Mouse (Mus musculus): Measurements from ENCODE around the gene Serpina6. TPM values are rescaled to one million over a fixed set of nuclear protein-coding genes. Genes with fewer than 3 reads are reported as not detected.

Serpina6 gene
- not detected for total RNA-seq (2023)

DNA sequence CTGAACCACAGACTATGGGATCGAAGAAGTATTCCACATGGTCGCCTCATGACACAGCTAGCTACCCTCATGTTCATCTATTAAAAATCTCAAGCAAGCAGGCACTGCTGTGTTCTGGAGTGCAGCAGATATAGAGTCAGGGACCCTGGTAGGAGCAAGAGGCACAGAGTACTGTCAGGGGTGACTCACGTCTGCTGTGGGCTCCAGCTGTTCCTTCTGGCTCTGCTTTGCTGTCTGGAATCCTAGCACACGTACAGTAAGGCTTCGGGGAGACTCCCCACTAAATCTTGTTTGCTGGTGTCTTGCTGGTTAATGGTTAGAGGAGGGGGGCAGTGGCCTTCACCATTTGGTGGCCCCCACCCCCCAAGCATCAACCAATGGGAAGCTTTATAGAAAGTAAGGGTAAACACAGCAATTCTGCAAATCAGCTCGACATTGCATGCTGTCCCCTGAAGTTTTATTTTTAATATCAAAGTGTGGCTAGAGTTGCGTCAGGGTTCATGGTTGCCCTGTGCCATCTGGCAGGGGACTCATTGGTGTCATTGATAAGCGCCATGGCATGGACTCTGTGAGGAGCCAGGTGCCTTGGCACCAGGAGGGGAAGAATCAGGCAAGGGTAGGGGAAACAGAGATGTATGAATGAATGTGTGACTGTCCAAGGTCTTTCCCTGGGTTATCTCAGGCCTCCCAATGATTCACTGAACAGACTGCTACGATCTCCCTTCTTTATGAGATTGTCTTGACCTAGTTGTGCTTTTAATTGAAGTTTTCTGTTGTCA lies at the start of gene Serpina6:
Serpina6 (minus strand) TSS at position 365 of the 779 bp plus-strand sequence.

DNA sequence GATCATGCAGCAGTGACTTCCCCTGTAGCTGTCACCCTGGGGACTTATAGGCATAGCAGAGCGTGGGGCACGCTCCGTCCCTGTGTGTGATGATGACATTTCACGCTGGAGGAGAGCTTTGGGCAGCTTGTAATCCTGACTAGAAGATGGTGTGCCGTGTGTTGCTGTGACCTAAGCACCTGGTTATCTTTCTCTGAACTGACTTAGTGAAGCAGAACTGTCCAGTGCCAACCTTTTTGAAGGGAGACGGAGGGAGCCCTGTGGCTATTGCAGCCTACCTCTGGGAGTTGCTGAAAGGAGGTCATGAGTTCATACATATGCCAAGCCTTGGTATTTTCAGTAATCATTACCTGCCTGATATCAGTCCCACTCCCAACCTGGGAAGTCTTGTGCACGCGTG lies 38.4 kb upstream of the Serpina6 start, which contains the start of gene Serpina1f:
Serpina1f (minus strand) TSS at position 101 of the 400 bp plus-strand sequence.

DNA sequence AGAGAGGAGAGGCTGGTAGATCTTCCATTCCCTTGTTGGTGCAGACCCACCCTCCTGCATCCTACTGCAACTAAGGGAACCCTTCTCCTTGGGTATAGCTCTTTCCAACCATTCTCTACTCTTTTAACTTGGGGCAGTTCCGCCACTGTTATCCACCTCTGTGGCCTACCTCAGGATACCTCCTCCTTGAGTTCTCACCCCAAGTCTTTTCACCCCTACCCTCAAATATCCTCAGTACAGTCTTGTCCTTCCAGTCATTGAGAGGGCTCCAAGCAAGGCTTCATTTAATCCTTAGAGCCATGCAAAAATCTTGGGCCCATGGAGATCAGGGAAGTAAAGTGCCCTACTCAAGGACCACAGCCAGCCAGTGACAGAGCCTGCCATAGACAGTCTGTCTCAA lies 19.0 kb upstream of the Serpina6 start, which contains the start of gene Serpina16:
Serpina16 (minus strand) TSS at position 101 of the 400 bp plus-strand sequence.

DNA sequence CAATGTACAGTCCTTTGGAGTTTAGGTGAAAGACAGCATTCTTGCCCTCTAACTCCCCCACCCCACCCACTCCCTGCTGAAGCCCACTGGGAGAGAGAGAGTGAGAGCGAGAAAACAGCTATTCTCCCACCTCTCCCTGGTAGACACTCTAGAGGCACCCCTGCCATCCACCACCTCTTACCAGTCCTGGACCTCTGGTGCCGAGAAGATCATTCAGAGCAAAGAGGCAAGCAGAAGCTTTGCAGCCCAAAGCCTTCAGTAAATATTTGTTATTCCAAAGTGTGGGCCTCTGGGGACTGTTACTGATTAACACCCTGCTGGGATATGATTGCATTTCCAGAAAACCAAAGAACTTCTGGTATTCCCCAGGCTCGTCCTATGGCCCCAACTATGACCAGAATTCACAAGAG lies 25.8 kb downstream of the Serpina6 start, which contains the start of gene Serpina10:
Serpina10 (minus strand) TSS at position 242 of the 410 bp plus-strand sequence.

Other genes starting within 250 kb of the Serpina6 start
- 1 to 10 TPM; 1.4 to 2.5 TPM for gene 9330161L09Rik, start 249.4 kb downstream of the Serpina6 start, total RNA-seq (2023)
- gene Ddx24, start 231.4 kb downstream of the Serpina6 start, total RNA-seq (2023) = 10 to 100 TPM; 57.6 to 59.6 TPM
- gene Ifi27, start 223.0 kb downstream of the Serpina6 start, total RNA-seq (2023) = 10 to 100 TPM; 78.8 to 93.3 TPM
- gene Ifi27l2a, start 213.5 kb downstream of the Serpina6 start, total RNA-seq (2023) = 100 to 1,000 TPM; 101 to 117 TPM
- gene Ifi27l2b, start 200.0 kb downstream of the Serpina6 start, total RNA-seq (2023) = not detected
- gene Ppp4r4, start 124.9 kb downstream of the Serpina6 start, total RNA-seq (2023) = under 1 TPM; 0.09 to 0.11 TPM
- gene Serpina10, start 25.8 kb downstream of the Serpina6 start, total RNA-seq (2023) = under 1 TPM; 0.26 to 0.37 TPM
- gene Serpina16, start 18.9 kb upstream of the Serpina6 start, total RNA-seq (2023) = not detected
- not detected for gene Serpina1f, start 38.3 kb upstream of the Serpina6 start, total RNA-seq (2023)
- 1 to 10 TPM in 1 of 2 experiments, not detected in 1; 1.4 TPM for gene Serpina1d, start 116.4 kb upstream of the Serpina6 start, total RNA-seq (2023)
- gene Serpina1b, start 173.2 kb upstream of the Serpina6 start, total RNA-seq (2023) = under 1 TPM; 0.53 to 0.57 TPM
- not detected for gene Serpina1a, start 206.3 kb upstream of the Serpina6 start, total RNA-seq (2023)
- gene Serpina1c, start 247.7 kb upstream of the Serpina6 start, total RNA-seq (2023) = 1 to 10 TPM in 1 of 2 experiments, under 1 TPM in 1; 0.79 to 1.2 TPM